Mouse (Mus musculus) small intestine, adult 2 months (tissue): ENCODE data around the gene Hspg2. TPM values are rescaled to one million over a fixed set of nuclear protein-coding genes. Genes with fewer than 3 reads are reported as not detected.
"Not testable (repeated sequence)": the region's sequence is repeated elsewhere in the genome, so short reads cannot be mapped to it uniquely, and the experiment has no call there.

Experiments
- H3K27ac ChIP-seq: fragments of 200-500 bp; 2 replicates; pipeline ENCODE4 v1.5.1; 2012; ENCODE audit warnings: low read depth, low read length, control low read depth, inconsistent platforms; ENCODE audit not compliant: insufficient read depth
- H3K27me3 ChIP-seq: fragments of 200-500 bp; 2 replicates; pipeline ENCODE4 v1.6.1; 2012; ENCODE audit warnings: mild to moderate bottlenecking, moderate library complexity, low read length, inconsistent platforms; ENCODE audit not compliant: control insufficient read depth, insufficient read depth
- H3K36me3 ChIP-seq: fragments of 200-500 bp; 2 replicates; pipeline ENCODE4 v1.6.1; 2012; ENCODE audit warnings: mild to moderate bottlenecking, low read length, control low read depth, inconsistent platforms; ENCODE audit not compliant: control insufficient read depth, insufficient read depth
- H3K4me1 ChIP-seq: fragments of 200-500 bp; 2 replicates; pipeline ENCODE4 v1.6.1; 2012; ENCODE audit warnings: low read length, inconsistent platforms, mixed read lengths; ENCODE audit not compliant: control insufficient read depth, insufficient read depth, insufficient read length
- H3K4me3 ChIP-seq: fragments of 200-500 bp; 2 replicates; pipeline ENCODE4 v1.5.1; 2012; ENCODE audit warnings: low read depth, mild to moderate bottlenecking, control low read depth, inconsistent platforms, low read length, moderate library complexity
- CTCF ChIP-seq: fragments of 200-500 bp; IDR thresholded peaks from 2 replicates; pipeline ENCODE4 v1.5.1; 2012; ENCODE audit warnings: low read depth, mild to moderate bottlenecking, control low read depth, inconsistent platforms, low read length, moderate library complexity, mixed read lengths; ENCODE audit not compliant: insufficient replicate concordance, insufficient read length; ENCODE audit errors: extremely low read depth
- POLR2A ChIP-seq: fragments of 200-500 bp; IDR thresholded peaks from 2 replicates; pipeline ENCODE4 v1.6.1; 2012; ENCODE audit warnings: low read depth, mild to moderate bottlenecking, control low read depth, inconsistent platforms, low read length, moderate library complexity
- WGBS: fragments of 180-500 bp; shearing (Covaris S2); methylation state at CpG from one replicate; pipeline ENCODE4 v1.1.7; 2018; 5-methylcytosine and 5-hydroxymethylcytosine counted together
- polyA plus RNA-seq: library from polyadenylated mRNA; depleted of rRNA; stranded (reverse); fragments of >200 nt; gene quantifications from 2 replicates; pipeline ENCODE4 v1.2.3, GENCODE M21; 2012; rRNA removed

Gene Hspg2
- 38.2 and 40.5 TPM in 2 replicates for polyA plus RNA-seq

GRCm38 (mm10) chr4:137468260-137469080 is at the start of gene Hspg2:
TSS of gene Hspg2 (plus strand) at chr4:137468769.
- H3K4me3 ChIP-seq, result peak within 1 kb of the TSS; percentile 90
- no peaks in the 10 kb centered on the region for H3K36me3 ChIP-seq
- TF ChIP-seq CTCF (no peak), POLR2A (no peak; the same call in 1 of the 2 replicates)
- no peaks in the 10 kb centered on the region for H3K27me3 ChIP-seq
- H3K4me1 ChIP-seq, result peaks cover 8% of the 10 kb centered on the region
- peak within 1 kb of the TSS; percentile 48 for H3K27ac ChIP-seq
- WGBS, result 1% methylated on average over 68 of the region's 72 CpGs

- WGBS, result 21% methylated on average over 4 of the region's 4 CpGs
- Histone ChIP-seq H3K36me3 (no peaks in the 10 kb centered on the region), H3K4me1 (no peaks in the 10 kb centered on the region), H3K27me3 (no peaks in the 10 kb centered on the region), H3K27ac (no peak within 1 kb of the TSS), H3K4me3 (no peak within 1 kb of the TSS)
- TF ChIP-seq POLR2A (no peak), CTCF (no peak)
Observed at GRCm38 (mm10) chr4:137430502-137430901, 38.1 kb upstream of the Hspg2 start, which contains the start of gene Cela3b. TSS of gene Cela3b (minus strand) at chr4:137430540.

GRCm38 (mm10) chr4:137432700-137433550 is 35.6 kb upstream of the Hspg2 start:
- not testable (repeated sequence) for H3K4me1 ChIP-seq, H3K4me3 ChIP-seq, H3K36me3 ChIP-seq, H3K27ac ChIP-seq, H3K27me3 ChIP-seq
- WGBS, result 62% methylated on average over 10 of the region's 10 CpGs

- WGBS, result 88% methylated on average over 8 of the region's 8 CpGs
- TF ChIP-seq CTCF (no peak), POLR2A (no peak)
Observed at GRCm38 (mm10) chr4:137436979-137437669, 31.4 kb upstream of the Hspg2 start.

GRCm38 (mm10) chr4:137438842-137439241 is 29.7 kb upstream of the Hspg2 start:
- 55% methylated on average over 8 of the region's 8 CpGs for WGBS
- H3K27ac ChIP-seq, result no peak overlapping the region
- H3K4me1 ChIP-seq, result peaks cover 5% of the 10 kb centered on the region; the same call in 1 of the 2 replicates
- no peak for TF ChIP-seq CTCF
- H3K27me3 ChIP-seq, result no peaks in the 10 kb centered on the region
- H3K4me3 ChIP-seq, result no peak overlapping the region
- H3K36me3 ChIP-seq, result no peaks in the 10 kb centered on the region

More at GRCm38 (mm10) chr4:137436979-137437669, 31.4 kb upstream of the Hspg2 start:
- H3K4me3 ChIP-seq, result no peak overlapping the region
- H3K27me3 ChIP-seq, result no peaks in the 10 kb centered on the region
- peaks cover 5% of the 10 kb centered on the region; the same call in 1 of the 2 replicates for H3K4me1 ChIP-seq
- H3K36me3 ChIP-seq, result no peaks in the 10 kb centered on the region
- H3K27ac ChIP-seq, result no peak overlapping the region

GRCm38 (mm10) chr4:137441332-137441731 is 27.2 kb upstream of the Hspg2 start:
- Histone ChIP-seq H3K27me3 (no peaks in the 10 kb centered on the region), H3K36me3 (no peaks in the 10 kb centered on the region), H3K4me3 (no peak overlapping the region), H3K4me1 (peaks cover 5% of the 10 kb centered on the region; the same call in 1 of the 2 replicates), H3K27ac (no peak overlapping the region)
- WGBS, result 90% methylated on average over 4 of the region's 4 CpGs
- TF ChIP-seq CTCF (no peak), POLR2A (no peak)

- Histone ChIP-seq H3K4me3 (no peak overlapping the region), H3K27ac (no peak overlapping the region), H3K4me1 (peaks cover 3% of the 10 kb centered on the region; the same call in 1 of the 2 replicates), H3K27me3 (no peaks in the 10 kb centered on the region), H3K36me3 (no peaks in the 10 kb centered on the region)
- no peak for TF ChIP-seq POLR2A
- peak; percentile 74; the same call in 1 of the 2 replicates for TF ChIP-seq CTCF
- WGBS, result 25% methylated on average over 5 of the region's 5 CpGs
Observed at GRCm38 (mm10) chr4:137443625-137444024, 24.9 kb upstream of the Hspg2 start.
